Mouse (Mus musculus) lung, embryonic 16.5 days (tissue): Measurements from ENCODE around the gene Usp35. TPM values are rescaled to one million over a fixed set of nuclear protein-coding genes. Genes with fewer than 3 reads are reported as not detected.
A peak's percentile ranks its signal among the peaks of the same experiment; 100 is the strongest.

ENCODE experiments used
- ATAC-seq: fragments of 200-750 bp; cut with Nextera tagmentation; 2 replicates; pipeline ENCODE4 v1.8.0; 2017; ENCODE audit warnings: low read depth, mild to moderate bottlenecking, moderate library complexity
- H3K27ac ChIP-seq: fragments of 300-500 bp; sonication (generic); 2 replicates; pipeline ENCODE4 v1.5.1; 2014; ENCODE audit warnings: mild to moderate bottlenecking, control low read depth, low read length
- H3K27me3 ChIP-seq: fragments of 300-500 bp; sonication (generic); 2 replicates; pipeline ENCODE4 v1.6.1; 2014; ENCODE audit warnings: low read depth, low read length, mixed read lengths; ENCODE audit not compliant: control insufficient read depth, insufficient read depth
- H3K36me3 ChIP-seq: fragments of 300-500 bp; sonication (generic); 2 replicates; pipeline ENCODE4 v1.6.1; 2014; ENCODE audit warnings: low read length; ENCODE audit not compliant: control insufficient read depth, insufficient read depth
- H3K4me1 ChIP-seq: fragments of 300-500 bp; sonication (generic); replicated peaks from 2 replicates; pipeline ENCODE4 v1.6.1; 2014; ENCODE audit warnings: low read length, mixed read lengths; ENCODE audit not compliant: control insufficient read depth, insufficient read depth
- H3K4me2 ChIP-seq: fragments of 300-500 bp; sonication (generic); 2 replicates; pipeline ENCODE4 v1.6.1; 2014; ENCODE audit warnings: low read depth, low read length, control low read depth
- H3K4me3 ChIP-seq: fragments of 300-500 bp; sonication (generic); 2 replicates; pipeline ENCODE4 v1.5.1; 2014; ENCODE audit warnings: mild to moderate bottlenecking, low read length, control low read depth
- H3K9ac ChIP-seq: fragments of 300-500 bp; sonication (generic); 2 replicates; pipeline ENCODE4 v1.6.1; 2014; ENCODE audit warnings: low read length, control low read depth
- H3K9me3 ChIP-seq: fragments of 300-500 bp; sonication (generic); 2 replicates; pipeline ENCODE4 v1.6.1; 2016; ENCODE audit warnings: low read length; ENCODE audit not compliant: control insufficient read depth
- WGBS: fragments of 180-500 bp; shearing (Covaris S2); extraction: QIAGEN DNeasy Blood & Tissue Kit; methylation state at CpG from one replicate; pipeline ENCODE4 v1.1.7; 2014; 5-methylcytosine and 5-hydroxymethylcytosine counted together
- polyA plus RNA-seq: library from polyadenylated mRNA; unstranded; fragments of >200 nt; fragmentation: Nextera tagmentation; extraction: Ambion mirVana; gene quantifications from 2 replicates; pipeline ENCODE4 v1.2.1, GENCODE M21; 2015

The Usp35 gene
- 1.2 and 1.4 TPM in 2 replicates for polyA plus RNA-seq

DNA sequence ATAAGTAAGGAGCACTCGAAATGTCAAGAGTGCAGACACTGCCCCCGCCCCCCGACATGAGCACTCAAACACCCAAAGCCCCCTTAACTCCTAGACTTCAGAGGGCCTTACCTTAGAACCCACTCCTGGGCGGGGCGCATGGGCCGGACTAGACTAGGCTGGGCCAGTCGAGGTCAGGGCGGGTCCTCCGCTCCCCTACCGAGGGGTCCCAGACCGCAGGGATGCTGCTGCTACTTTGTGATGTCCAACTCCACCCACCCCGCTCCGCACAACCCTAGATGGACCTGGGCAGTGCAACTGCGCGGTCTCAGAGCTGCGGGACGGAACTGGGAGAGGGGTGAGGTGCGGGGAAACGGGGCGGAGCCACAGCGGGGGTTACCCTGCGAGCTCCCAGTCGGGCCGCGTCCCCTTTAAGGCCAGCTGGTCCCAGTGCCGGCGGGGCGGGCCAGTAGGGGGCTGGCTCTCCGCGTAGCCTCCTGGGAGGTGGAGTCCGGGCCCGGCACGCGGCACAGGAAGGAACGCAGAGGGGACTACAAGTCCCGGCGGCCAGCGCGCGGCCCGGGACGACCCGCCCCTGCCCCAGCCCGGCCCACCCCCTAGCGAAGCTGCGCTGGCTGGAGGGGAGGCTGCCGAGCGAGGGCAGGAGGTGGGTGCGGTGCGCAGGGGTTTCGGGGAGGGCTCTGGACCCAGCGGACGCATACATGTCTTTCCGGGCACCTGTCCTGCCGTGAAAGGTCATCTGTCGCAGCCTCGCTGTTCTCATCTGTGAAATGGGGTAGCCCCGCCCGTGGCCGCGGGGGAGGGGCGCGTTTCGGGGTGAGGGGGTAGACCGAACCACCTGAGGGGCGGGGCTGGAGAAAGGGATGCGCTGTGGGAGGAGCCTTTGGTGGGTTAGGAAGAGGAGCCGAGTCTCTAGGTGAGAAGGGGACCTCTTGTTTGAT, at the start of gene Usp35, which contains the start of gene Kctd21:
Gene Usp35, minus strand, starts transcription at position 295 of the 941 bp plus-strand sequence.
Gene Kctd21, plus strand, starts transcription at position 602 of the 941 bp plus-strand sequence.
- Histone ChIP-seq H3K4me2 (peak within 1 kb of the TSS; percentile 91), H3K4me1 (peaks cover 13% of the 10 kb centered on the region), H3K27ac (no peak within 1 kb of the TSS), H3K4me3 (peak within 1 kb of the TSS; percentile 94), H3K9ac (peak within 1 kb of the TSS; percentile 89), H3K36me3 (no peaks in the 10 kb centered on the region), H3K27me3 (peaks cover 4% of the 10 kb centered on the region; the same call in 1 of the 2 replicates), H3K9me3 (no peaks in the 10 kb centered on the region)
- under 1% methylated on average over 67 of the region's 68 CpGs for WGBS
- peak; percentile 99 for ATAC-seq

DNA sequence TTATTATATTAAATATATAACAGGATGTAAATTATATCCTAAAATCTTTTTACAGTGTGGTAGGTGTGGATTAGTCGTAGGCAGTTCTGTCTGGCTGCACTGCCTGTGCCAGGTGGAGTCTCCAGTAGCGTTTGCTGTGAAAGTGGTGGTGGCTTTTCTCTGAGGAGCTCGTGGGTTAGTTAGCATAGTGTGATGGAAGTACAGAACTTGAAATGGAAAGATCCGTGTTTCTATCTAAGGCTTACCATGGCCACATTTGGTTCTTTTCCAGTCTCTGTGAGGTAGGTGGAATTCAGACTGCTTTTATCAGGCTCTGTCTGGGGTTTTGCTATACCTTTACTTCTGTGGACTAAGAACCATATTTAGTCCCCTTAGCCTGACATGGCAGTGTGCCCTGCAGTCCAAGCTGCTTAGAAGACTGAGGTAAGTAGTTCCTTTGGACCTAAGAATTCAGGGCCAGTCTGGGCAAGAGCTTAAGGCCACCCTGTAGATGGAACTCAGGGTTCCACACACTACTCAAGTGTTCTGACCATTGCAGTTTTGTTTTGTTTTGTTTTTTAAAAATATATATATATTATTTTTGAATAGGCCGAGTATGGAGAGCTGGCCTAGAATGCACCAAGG, 48.8 kb upstream of the Usp35 start:
- Histone ChIP-seq H3K27ac (no peak overlapping the region), H3K4me3 (no peak overlapping the region), H3K27me3 (no peaks in the 10 kb centered on the region), H3K4me2 (no peak overlapping the region), H3K4me1 (no peaks in the 10 kb centered on the region), H3K9ac (no peak overlapping the region), H3K36me3 (peaks cover 60% of the 10 kb centered on the region), H3K9me3 (no peaks in the 10 kb centered on the region)
- ATAC-seq, result no peak
- 91% methylated on average over 5 of the region's 5 CpGs for WGBS

DNA sequence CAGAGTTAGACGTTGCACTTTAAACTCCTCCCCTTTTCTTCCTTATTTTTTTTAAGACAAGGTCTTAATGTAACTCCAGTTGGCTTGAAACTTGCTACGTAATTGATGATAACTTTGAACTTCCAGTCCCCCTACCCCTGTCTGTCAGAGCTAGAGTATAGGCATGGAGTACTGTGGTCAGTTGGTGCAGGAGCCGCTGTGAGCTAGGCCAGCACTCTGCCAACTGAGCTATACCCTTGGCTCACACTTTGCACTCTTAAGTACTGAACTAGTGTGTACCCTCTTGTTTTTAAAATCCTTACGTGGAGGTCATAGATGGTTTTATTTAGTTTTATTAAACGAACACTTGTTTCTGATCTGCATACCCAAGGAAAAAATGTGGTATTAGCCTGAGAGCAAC, 47.5 kb upstream of the Usp35 start:
- Histone ChIP-seq H3K9me3 (no peaks in the 10 kb centered on the region), H3K36me3 (peaks cover 55% of the 10 kb centered on the region), H3K27me3 (no peaks in the 10 kb centered on the region), H3K4me1 (no peaks in the 10 kb centered on the region), H3K27ac (no peak overlapping the region), H3K9ac (no peak overlapping the region), H3K4me2 (no peak overlapping the region), H3K4me3 (no peak overlapping the region)
- no peak for ATAC-seq
- WGBS, result 85% methylated on average over 5 of the region's 5 CpGs

DNA sequence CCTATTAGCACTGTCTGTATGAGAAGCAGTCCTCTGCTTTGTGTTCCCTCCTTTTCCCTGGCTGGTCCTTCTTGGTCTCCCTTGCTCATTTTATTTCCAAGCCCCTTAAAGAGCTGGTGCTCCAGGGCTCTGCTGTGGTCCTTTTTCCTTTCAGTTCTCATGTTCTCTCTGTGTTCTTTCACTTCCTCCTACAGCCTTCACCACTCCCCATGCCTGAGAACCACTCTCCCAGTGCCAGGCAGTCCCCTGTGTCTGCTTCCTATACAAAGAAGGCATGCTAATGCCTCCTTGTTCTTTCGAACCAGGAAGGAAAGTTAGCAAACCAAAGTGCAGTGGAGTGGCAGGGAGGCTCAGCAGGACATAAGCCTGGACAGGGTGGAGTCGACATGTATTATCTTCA, 44.1 kb upstream of the Usp35 start:
- H3K9ac ChIP-seq, result no peak overlapping the region
- WGBS, result 86% methylated on average over 2 of the region's 2 CpGs
- peaks cover 8% of the 10 kb centered on the region; the same call in 1 of the 2 replicates for H3K4me1 ChIP-seq
- H3K27me3 ChIP-seq, result no peaks in the 10 kb centered on the region
- H3K4me2 ChIP-seq, result no peak overlapping the region
- no peak overlapping the region for H3K27ac ChIP-seq
- no peaks in the 10 kb centered on the region for H3K9me3 ChIP-seq
- peaks cover 36% of the 10 kb centered on the region for H3K36me3 ChIP-seq
- no peak overlapping the region for H3K4me3 ChIP-seq
- no peak for ATAC-seq

DNA sequence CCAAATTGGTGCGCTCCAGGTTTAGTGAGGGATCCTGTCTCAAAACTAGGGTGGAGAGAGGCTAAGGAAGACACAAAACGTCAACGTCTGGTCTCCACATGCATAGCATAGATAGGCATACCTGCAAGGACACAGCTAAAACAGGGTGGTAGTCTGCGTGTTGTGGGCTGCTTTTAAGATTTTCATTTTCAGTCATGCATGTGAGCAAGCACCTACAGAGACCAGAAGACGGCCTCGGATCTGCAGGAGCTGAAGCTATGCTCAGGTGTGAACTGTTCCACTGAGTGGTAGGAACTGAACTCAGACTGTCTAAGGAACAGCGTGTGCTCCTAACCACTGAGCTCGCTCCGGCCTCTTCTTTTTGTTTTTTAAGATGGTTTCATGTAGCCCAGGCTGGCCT, 43.3 kb upstream of the Usp35 start:
- no peaks in the 10 kb centered on the region for H3K27me3 ChIP-seq
- WGBS, result 92% methylated on average over 9 of the region's 9 CpGs
- H3K27ac ChIP-seq, result no peak overlapping the region
- no peak overlapping the region for H3K4me3 ChIP-seq
- ATAC-seq, result no peak
- H3K4me2 ChIP-seq, result no peak overlapping the region
- peaks cover 32% of the 10 kb centered on the region for H3K36me3 ChIP-seq
- H3K9ac ChIP-seq, result no peak overlapping the region
- peaks cover 9% of the 10 kb centered on the region; the same call in 1 of the 2 replicates for H3K4me1 ChIP-seq
- no peaks in the 10 kb centered on the region for H3K9me3 ChIP-seq

DNA sequence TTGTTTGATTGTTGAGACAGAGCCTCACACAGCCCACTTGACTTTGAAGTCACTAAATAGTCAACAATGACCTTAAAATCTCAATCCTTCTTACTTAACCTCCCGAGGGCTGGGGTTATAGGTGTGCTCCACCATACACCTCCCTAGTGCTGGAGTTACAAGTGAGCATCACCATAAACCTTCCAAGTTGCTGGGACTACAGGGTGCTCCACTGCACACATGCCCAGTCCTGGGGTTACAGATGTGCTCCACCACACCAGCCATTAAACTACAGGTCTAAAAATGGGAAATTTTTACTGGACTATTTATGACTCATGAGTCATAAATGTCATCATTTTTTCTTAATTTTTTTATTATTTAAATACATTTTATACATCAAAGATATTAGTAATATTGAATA, 34.1 kb upstream of the Usp35 start:
- Histone ChIP-seq H3K4me1 (0 out of 2 replicates have a peak, but pooled peaks cover under 1% of the 10 kb centered on the region), H3K4me2 (no peak overlapping the region), H3K4me3 (no peak overlapping the region), H3K36me3 (no peaks in the 10 kb centered on the region), H3K9me3 (no peaks in the 10 kb centered on the region), H3K9ac (no peak overlapping the region), H3K27me3 (no peaks in the 10 kb centered on the region), H3K27ac (no peak overlapping the region)
- no peak for ATAC-seq
- WGBS, result 50% methylated on average over 1 of the region's 1 CpGs

DNA sequence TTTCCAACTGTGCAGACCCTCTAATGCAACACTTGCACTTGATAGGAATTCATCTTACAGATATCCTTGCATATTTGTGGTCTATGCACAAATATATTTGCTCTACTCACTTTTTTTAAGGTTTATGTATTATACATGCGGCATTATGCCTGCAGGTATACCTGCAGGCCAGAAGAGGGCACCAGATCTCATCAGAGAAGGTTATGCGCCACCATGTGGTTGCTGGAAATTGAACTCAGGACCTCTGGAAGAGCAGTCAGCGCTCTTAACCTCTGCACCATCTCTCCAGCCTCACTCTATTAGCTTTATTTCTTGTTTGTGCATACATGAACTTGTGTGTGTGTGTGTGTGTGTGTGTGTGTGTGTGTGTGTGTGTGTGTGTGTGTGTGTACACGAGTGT, 29.6 kb upstream of the Usp35 start:
- no peak for ATAC-seq

DNA sequence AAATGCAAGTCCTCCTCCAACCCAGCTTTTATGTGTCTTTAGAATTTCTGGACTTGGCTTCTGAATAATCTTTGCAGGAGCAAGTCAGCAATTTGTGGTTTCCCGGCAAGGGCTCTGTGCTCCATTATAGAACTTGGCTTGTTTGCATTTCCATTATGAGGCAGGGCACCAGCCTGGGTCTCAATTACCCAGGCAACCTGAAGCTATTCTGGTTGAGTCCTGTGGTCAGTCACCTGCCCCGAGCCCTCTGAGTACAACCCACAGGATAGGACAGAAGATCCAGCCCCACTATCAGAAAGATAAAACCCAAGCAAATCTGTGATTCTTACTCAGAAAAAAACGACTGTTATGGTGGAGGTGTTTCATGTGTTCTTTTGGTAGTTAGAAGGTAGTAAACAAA, 29.1 kb upstream of the Usp35 start:
- no peak for ATAC-seq
- no peaks in the 10 kb centered on the region for H3K36me3 ChIP-seq
- no peaks in the 10 kb centered on the region for H3K9me3 ChIP-seq
- 57% methylated on average over 3 of the region's 3 CpGs for WGBS
- H3K9ac ChIP-seq, result no peak overlapping the region
- H3K4me2 ChIP-seq, result no peak overlapping the region
- peaks cover 9% of the 10 kb centered on the region for H3K4me1 ChIP-seq
- no peak overlapping the region for H3K27ac ChIP-seq
- H3K27me3 ChIP-seq, result no peaks in the 10 kb centered on the region
- no peak overlapping the region for H3K4me3 ChIP-seq

More for the DNA sequence above, 29.6 kb upstream of the Usp35 start:
- Histone ChIP-seq H3K36me3 (no peaks in the 10 kb centered on the region), H3K27ac (no peak overlapping the region), H3K9ac (no peak overlapping the region), H3K9me3 (no peaks in the 10 kb centered on the region), H3K4me3 (no peak overlapping the region), H3K27me3 (no peaks in the 10 kb centered on the region), H3K4me2 (no peak overlapping the region), H3K4me1 (peaks cover 5% of the 10 kb centered on the region)
- WGBS, result 25% methylated on average over 4 of the region's 4 CpGs

DNA sequence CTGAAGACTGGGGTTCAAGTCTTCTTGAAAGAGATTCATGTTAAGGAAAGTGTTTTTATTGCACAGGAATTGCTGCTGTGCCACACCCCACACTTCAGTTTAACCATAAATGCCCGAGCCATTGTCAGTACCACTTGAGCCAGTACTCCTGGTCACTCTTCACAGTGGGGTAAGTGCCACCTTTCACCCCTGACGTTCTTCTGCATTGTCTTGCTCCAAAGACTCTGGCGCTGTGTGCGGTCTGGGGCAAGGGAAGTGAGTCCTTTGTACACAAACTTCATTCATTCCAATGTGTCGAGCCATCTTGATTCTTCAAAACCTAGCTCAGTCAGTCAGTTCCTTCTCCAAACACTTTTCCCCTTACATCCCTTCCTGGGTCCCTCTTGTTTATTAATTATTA, 28.3 kb upstream of the Usp35 start:
- no peaks in the 10 kb centered on the region for H3K9me3 ChIP-seq
- H3K9ac ChIP-seq, result no peak overlapping the region
- no peaks in the 10 kb centered on the region for H3K27me3 ChIP-seq
- 53% methylated on average over 5 of the region's 5 CpGs for WGBS
- no peak for ATAC-seq
- H3K4me2 ChIP-seq, result no peak overlapping the region
- H3K36me3 ChIP-seq, result no peaks in the 10 kb centered on the region
- no peak overlapping the region for H3K27ac ChIP-seq
- H3K4me1 ChIP-seq, result peaks cover 17% of the 10 kb centered on the region
- no peak overlapping the region for H3K4me3 ChIP-seq
